Mouse (Mus musculus): ENCODE measurements around the gene Rasa3. TPM values are rescaled to one million over a fixed set of nuclear protein-coding genes. Genes with fewer than 3 reads are reported as not detected.

The Rasa3 gene
- polyA plus RNA-seq, 1 experiment: 67.0 TPM

- H3K79me2 ChIP-seq (ENCODE audit: control insufficient read depth, insufficient read depth): peaks cover 83% of the 10 kb centered on the region
- no peak overlapping the region for H3ac ChIP-seq (ENCODE audit: control insufficient read depth, insufficient read length, low read depth)
- H3K36me3 ChIP-seq (ENCODE audit: control insufficient read depth, insufficient read depth): peaks cover 33% of the 10 kb centered on the region
- TF ChIP-seq MYOD1 (IDR thresholded peaks at IDR 0.05; ENCODE audit: control insufficient read depth, insufficient read length, low read depth) (no peak), MAX (IDR thresholded peaks at IDR 0.05) (no peak), CTCF (IDR thresholded peaks at IDR 0.05; ENCODE audit: control insufficient read depth, insufficient read depth, insufficient read length) (no peak), USF1 (IDR thresholded peaks at IDR 0.05; ENCODE audit: low read depth) (no peak), MYOG (IDR thresholded peaks at IDR 0.05; ENCODE audit: control insufficient read depth, extremely low read depth, insufficient read length) (no peak), CEBPB (IDR thresholded peaks at IDR 0.05; ENCODE audit: low read depth) (no peak), FOSL1 (IDR thresholded peaks at IDR 0.05; ENCODE audit: insufficient read depth, low read length, poor library complexity, severe bottlenecking) (no peak)
- H3K4me3 ChIP-seq (ENCODE audit: insufficient read depth, poor library complexity, severe bottlenecking): no peak overlapping the region
- H3K27me3 ChIP-seq (ENCODE audit: control insufficient read depth, insufficient read depth, insufficient read length): no peaks in the 10 kb centered on the region
- peaks cover 40% of the 10 kb centered on the region for H3K79me3 ChIP-seq (ENCODE audit: low read depth)
These were observed 52.5 kb downstream of the Rasa3 start for GRCm38 (mm10) chr8:13624863-13625262.

- Histone ChIP-seq H3K36me3 (ENCODE audit: control insufficient read depth, insufficient read depth) (peaks cover 26% of the 10 kb centered on the region), H3K79me2 (ENCODE audit: control insufficient read depth, insufficient read depth) (peaks cover 84% of the 10 kb centered on the region)
- TF ChIP-seq MYOD1 (IDR thresholded peaks at IDR 0.05; ENCODE audit: control insufficient read depth, insufficient read length, low read depth) (peak; percentile 92), CTCF (IDR thresholded peaks at IDR 0.05; ENCODE audit: control insufficient read depth, insufficient read depth, insufficient read length) (no peak), MAX (IDR thresholded peaks at IDR 0.05) (peak; percentile 56), USF1 (IDR thresholded peaks at IDR 0.05; ENCODE audit: low read depth) (peak; percentile 81), FOSL1 (IDR thresholded peaks at IDR 0.05; ENCODE audit: insufficient read depth, low read length, poor library complexity, severe bottlenecking) (no peak)
These were observed 53.4 kb downstream of the Rasa3 start for GRCm38 (mm10) chr8:13623911-13624421.

GRCm38 (mm10) chr8:13623038-13623750 is 54.2 kb downstream of the Rasa3 start:
- no peaks in the 10 kb centered on the region for H3K27me3 ChIP-seq (ENCODE audit: control insufficient read depth, insufficient read depth, insufficient read length)
- TF ChIP-seq MAX (IDR thresholded peaks at IDR 0.05) (no peak), MYOD1 (IDR thresholded peaks at IDR 0.05; ENCODE audit: control insufficient read depth, insufficient read length, low read depth) (no peak), CEBPB (IDR thresholded peaks at IDR 0.05; ENCODE audit: low read depth) (no peak)
- peaks cover 19% of the 10 kb centered on the region for H3K36me3 ChIP-seq (ENCODE audit: control insufficient read depth, insufficient read depth)
- peak overlapping the region; percentile 22 for H3ac ChIP-seq (ENCODE audit: control insufficient read depth, insufficient read length, low read depth)
- peaks cover 45% of the 10 kb centered on the region for H3K79me3 ChIP-seq (ENCODE audit: low read depth)
- H3K79me2 ChIP-seq (ENCODE audit: control insufficient read depth, insufficient read depth): peaks cover 84% of the 10 kb centered on the region
- no peak overlapping the region for H3K4me3 ChIP-seq (ENCODE audit: insufficient read depth, poor library complexity, severe bottlenecking)

More at GRCm38 (mm10) chr8:13623911-13624421, 53.4 kb downstream of the Rasa3 start:
- peak overlapping the region; percentile 33 for H3ac ChIP-seq (ENCODE audit: control insufficient read depth, insufficient read length, low read depth)
- H3K27me3 ChIP-seq (ENCODE audit: control insufficient read depth, insufficient read depth, insufficient read length): no peaks in the 10 kb centered on the region
- peaks cover 48% of the 10 kb centered on the region for H3K79me3 ChIP-seq (ENCODE audit: low read depth)
- no peak overlapping the region for H3K4me3 ChIP-seq (ENCODE audit: insufficient read depth, poor library complexity, severe bottlenecking)

DNA sequence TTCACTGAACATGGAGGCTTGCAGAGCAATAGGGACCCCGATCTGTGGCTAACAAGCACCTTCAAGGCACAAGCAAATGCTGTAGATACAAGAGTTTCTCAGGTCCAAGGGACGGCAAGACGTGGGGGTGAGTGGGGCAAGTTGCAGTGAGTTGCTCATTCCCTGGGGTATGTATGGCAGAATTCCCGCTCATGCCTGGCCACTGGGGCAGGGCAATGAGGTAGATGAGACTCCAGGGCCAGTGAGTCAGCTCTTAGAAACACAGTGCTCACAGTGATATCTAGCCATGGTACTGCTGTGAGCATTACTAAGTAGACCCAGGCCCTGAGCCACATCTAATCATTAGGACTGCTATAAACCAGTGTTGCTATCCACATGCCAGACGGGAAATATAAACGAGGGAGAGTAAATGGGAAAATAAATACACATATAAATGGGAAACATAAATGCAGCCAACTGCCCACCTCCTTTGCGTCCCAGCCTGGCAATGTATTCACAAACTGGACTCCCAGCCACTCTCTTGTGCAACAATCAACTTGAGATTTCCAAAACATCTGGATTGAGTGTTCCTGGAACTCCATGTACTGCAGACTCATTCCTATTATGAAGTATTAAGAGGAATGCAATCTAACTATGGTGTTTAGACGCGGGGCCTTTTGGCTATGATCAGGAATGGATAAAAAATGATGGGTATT is 57.0 kb downstream of the Rasa3 start:
- H3K79me2 ChIP-seq (ENCODE audit: control insufficient read depth, insufficient read depth): peaks cover 92% of the 10 kb centered on the region
- H3K79me3 ChIP-seq (ENCODE audit: low read depth): peaks cover 48% of the 10 kb centered on the region
- no peak overlapping the region for H3K4me3 ChIP-seq (ENCODE audit: insufficient read depth, poor library complexity, severe bottlenecking)
- H3ac ChIP-seq (ENCODE audit: control insufficient read depth, insufficient read length, low read depth): no peak overlapping the region
- no peaks in the 10 kb centered on the region for H3K27me3 ChIP-seq (ENCODE audit: control insufficient read depth, insufficient read depth, insufficient read length)
- TF ChIP-seq MYOG (IDR thresholded peaks at IDR 0.05; ENCODE audit: control insufficient read depth, extremely low read depth, insufficient read length) (no peak), CEBPB (IDR thresholded peaks at IDR 0.05; ENCODE audit: low read depth) (peak; percentile 76), MYOD1 (IDR thresholded peaks at IDR 0.05; ENCODE audit: control insufficient read depth, insufficient read length, low read depth) (no peak), CTCF (IDR thresholded peaks at IDR 0.05; ENCODE audit: control insufficient read depth, insufficient read depth, insufficient read length) (no peak), FOSL1 (IDR thresholded peaks at IDR 0.05; ENCODE audit: insufficient read depth, low read length, poor library complexity, severe bottlenecking) (peak; percentile 39), MAX (IDR thresholded peaks at IDR 0.05) (peak; percentile 56), USF1 (IDR thresholded peaks at IDR 0.05; ENCODE audit: low read depth) (no peak)
- peaks cover 16% of the 10 kb centered on the region for H3K36me3 ChIP-seq (ENCODE audit: control insufficient read depth, insufficient read depth)

GRCm38 (mm10) chr8:13616831-13617505 is 60.4 kb downstream of the Rasa3 start:
- no peak overlapping the region for H3ac ChIP-seq (ENCODE audit: control insufficient read depth, insufficient read length, low read depth)

More at GRCm38 (mm10) chr8:13616831-13617505, 60.4 kb downstream of the Rasa3 start:
- peaks cover 82% of the 10 kb centered on the region for H3K79me2 ChIP-seq (ENCODE audit: control insufficient read depth, insufficient read depth)
- H3K36me3 ChIP-seq (ENCODE audit: control insufficient read depth, insufficient read depth): peaks cover 43% of the 10 kb centered on the region
- TF ChIP-seq CTCF (IDR thresholded peaks at IDR 0.05; ENCODE audit: control insufficient read depth, insufficient read depth, insufficient read length) (no peak), USF1 (IDR thresholded peaks at IDR 0.05; ENCODE audit: low read depth) (no peak), MYOD1 (IDR thresholded peaks at IDR 0.05; ENCODE audit: control insufficient read depth, insufficient read length, low read depth) (no peak), CEBPB (IDR thresholded peaks at IDR 0.05; ENCODE audit: low read depth) (no peak), MYOG (IDR thresholded peaks at IDR 0.05; ENCODE audit: control insufficient read depth, extremely low read depth, insufficient read length) (no peak), FOSL1 (IDR thresholded peaks at IDR 0.05; ENCODE audit: insufficient read depth, low read length, poor library complexity, severe bottlenecking) (no peak), MAX (IDR thresholded peaks at IDR 0.05) (no peak)
- no peaks in the 10 kb centered on the region for H3K27me3 ChIP-seq (ENCODE audit: control insufficient read depth, insufficient read depth, insufficient read length)
- H3K79me3 ChIP-seq (ENCODE audit: low read depth): peaks cover 39% of the 10 kb centered on the region
- H3K4me3 ChIP-seq (ENCODE audit: insufficient read depth, poor library complexity, severe bottlenecking): no peak overlapping the region
